Mouse (Mus musculus) C2C12 (cell line): Measurements from ENCODE around the gene Gm28635. TPM values are rescaled to one million over a fixed set of nuclear protein-coding genes. Genes with fewer than 3 reads are reported as not detected.
A peak's percentile ranks its signal among the peaks of the same experiment; 100 is the strongest.

Experiments
- H3K27me3 ChIP-seq: one replicate; pipeline ENCODE4 v1.6.1; 2011; ENCODE audit not compliant: control insufficient read depth, insufficient read depth, insufficient read length
- H3K36me3 ChIP-seq: one replicate; pipeline ENCODE4 v1.6.1; 2011; ENCODE audit not compliant: control insufficient read depth, insufficient read depth
- H3K4me3 ChIP-seq: one replicate; pipeline ENCODE4 v1.5.1; 2011; ENCODE audit warnings: mild to moderate bottlenecking, control low read depth; ENCODE audit not compliant: poor library complexity, insufficient read depth, severe bottlenecking
- H3K79me2 ChIP-seq: one replicate; pipeline ENCODE4 v1.6.1; 2011; ENCODE audit not compliant: control insufficient read depth, insufficient read depth
- H3K79me3 ChIP-seq: one replicate; pipeline ENCODE4 v1.6.1; 2011; ENCODE audit warnings: low read depth, control low read depth
- H3ac ChIP-seq: one replicate; pipeline ENCODE3; 2011; ENCODE audit warnings: low read depth; ENCODE audit not compliant: control insufficient read depth, insufficient read length
- CEBPB ChIP-seq: IDR thresholded peaks from one replicate; pipeline ENCODE4 v1.6.1; 2011; ENCODE audit warnings: low read depth, mild to moderate bottlenecking, control low read depth, moderate library complexity
- CTCF ChIP-seq: IDR thresholded peaks from one replicate; pipeline ENCODE4 v1.5.1; 2011; ENCODE audit not compliant: control insufficient read depth, insufficient read depth, insufficient read length
- FOSL1 ChIP-seq: IDR thresholded peaks from one replicate; pipeline ENCODE4 v1.8.0; 2011; ENCODE audit warnings: mild to moderate bottlenecking, low read length; ENCODE audit not compliant: poor library complexity, insufficient read depth, severe bottlenecking
- MAX ChIP-seq: IDR thresholded peaks from one replicate; pipeline ENCODE4 v1.6.1; 2011; ENCODE audit warnings: mild to moderate bottlenecking, control low read depth
- MYOD1 ChIP-seq: IDR thresholded peaks from one replicate; pipeline ENCODE4 v1.6.1; 2011; ENCODE audit warnings: low read depth; ENCODE audit not compliant: control insufficient read depth, insufficient read length
- MYOG ChIP-seq: IDR thresholded peaks from one replicate; pipeline ENCODE4 v1.6.1; 2011; ENCODE audit not compliant: control insufficient read depth, insufficient read length; ENCODE audit errors: extremely low read depth
- USF1 ChIP-seq: IDR thresholded peaks from one replicate; pipeline ENCODE4 v1.6.1; 2011; ENCODE audit warnings: low read depth, mild to moderate bottlenecking, control low read depth, moderate library complexity
- long read RNA-seq, 2 experiments: library from polyadenylated mRNA; unstranded; transcript quantifications; one replicate each; pipeline ENCODE4 v2.0.0; 2019 to 2020
- polyA plus RNA-seq: library from polyadenylated mRNA; unstranded; fragments of >200 nt; fragmentation: generic; extraction: Trizol; gene quantifications from one replicate; pipeline ENCODE4 v1.2.1, GENCODE M21; 2012; ENCODE audit warnings: missing spikeins

The Gm28635 gene
- not detected for polyA plus RNA-seq
- long read RNA-seq, experiment 1, partial matches to known transcripts = 2 of 8 reads
- long read RNA-seq, experiment 1, other reads (novel, unspliced or antisense) = 6 of 8 reads
- long read RNA-seq, experiment 2 = 0 reads

- H3K79me2 ChIP-seq = peaks cover 47% of the 10 kb centered on the region
- H3ac ChIP-seq = peak within 1 kb of the TSS; percentile 79
- H3K79me3 ChIP-seq = peaks cover 25% of the 10 kb centered on the region
- no peaks in the 10 kb centered on the region for H3K27me3 ChIP-seq
- no peak for TF ChIP-seq USF1
- H3K36me3 ChIP-seq = peaks cover 28% of the 10 kb centered on the region
- H3K4me3 ChIP-seq = peak within 1 kb of the TSS; percentile 98
Measured at GRCm38 (mm10) chr2:84677968-84678880, at the start of gene Gm28635, which contains the start of gene Med19. Gm28635 (minus strand) TSS chr2:84678041. Med19 (plus strand) TSS chr2:84678402.

- Histone ChIP-seq H3K27me3 (no peaks in the 10 kb centered on the region), H3ac (peak within 1 kb of the TSS; percentile 54), H3K36me3 (peaks cover 32% of the 10 kb centered on the region), H3K4me3 (peak within 1 kb of the TSS; percentile 86), H3K79me2 (peaks cover 36% of the 10 kb centered on the region), H3K79me3 (peaks cover 24% of the 10 kb centered on the region)
- TF ChIP-seq CEBPB (no peak), MYOD1 (no peak), MYOG (no peak), FOSL1 (no peak)
Measured at GRCm38 (mm10) chr2:84727172-84727858, 49.5 kb upstream of the Gm28635 start, which contains the start of gene Clp1. Clp1 (minus strand) TSS chr2:84727350.

GRCm38 (mm10) chr2:84726716-84727115 is 48.9 kb upstream of the Gm28635 start:
- peaks cover 38% of the 10 kb centered on the region for H3K36me3 ChIP-seq
- TF ChIP-seq USF1 (no peak), MYOD1 (no peak), CTCF (no peak), MYOG (no peak), CEBPB (no peak), FOSL1 (no peak)
- H3K4me3 ChIP-seq = peak overlapping the region; percentile 86
- peaks cover 36% of the 10 kb centered on the region for H3K79me2 ChIP-seq
- H3K27me3 ChIP-seq = no peaks in the 10 kb centered on the region
- H3K79me3 ChIP-seq = peaks cover 24% of the 10 kb centered on the region
- peak overlapping the region; percentile 46 for H3ac ChIP-seq

- peaks cover 36% of the 10 kb centered on the region for H3K79me2 ChIP-seq
- H3K27me3 ChIP-seq = no peaks in the 10 kb centered on the region
- H3ac ChIP-seq = no peak overlapping the region
- H3K4me3 ChIP-seq = no peak overlapping the region
- H3K36me3 ChIP-seq = peaks cover 46% of the 10 kb centered on the region
- peaks cover 26% of the 10 kb centered on the region for H3K79me3 ChIP-seq
- TF ChIP-seq FOSL1 (no peak), CTCF (no peak), USF1 (no peak), MYOG (no peak), MAX (no peak), MYOD1 (no peak), CEBPB (no peak)
Measured at GRCm38 (mm10) chr2:84725770-84726169, 47.9 kb upstream of the Gm28635 start.

- Histone ChIP-seq H3K4me3 (no peak overlapping the region), H3K27me3 (no peaks in the 10 kb centered on the region), H3K79me3 (peaks cover 28% of the 10 kb centered on the region), H3K36me3 (peaks cover 46% of the 10 kb centered on the region), H3ac (no peak overlapping the region), H3K79me2 (peaks cover 36% of the 10 kb centered on the region)
- TF ChIP-seq MYOD1 (no peak), MYOG (no peak), MAX (no peak), CTCF (no peak), FOSL1 (no peak), USF1 (no peak), CEBPB (no peak)
Measured at GRCm38 (mm10) chr2:84723856-84724255, 46.0 kb upstream of the Gm28635 start.
